In genomic region chr19:21563789-21564460, GRCm38 (mm10) we compare ENCODE assay signal across 8 mouse cellular contexts.
DNase-seq lines count a peak whose midpoint lies in the region; ATAC-seq lines count a peak whose summit lies in the region.

No protein-coding gene starts in this region.

- H3K4me2 ChIP-seq in hindbrain, embryonic 13.5 days: 0 out of 2 replicates have a peak overlapping the region, but pooled peaks have one; percentile 8

- 26% methylated on average over 11 of the region's 11 CpGs for WGBS in hindbrain, embryonic 13.5 days

- no peaks in the 10 kb centered on the region for H3K9me3 ChIP-seq in hindbrain, embryonic 13.5 days
- H3K9me3 ChIP-seq in megakaryocyte, embryonic 14.5 days: peaks cover 6% of the 10 kb centered on the region

- DNase-seq in Muller cell, postnatal 12 days (ENCODE audit: inconsistent ontology term): peak; percentile 53
- DNase-seq in cerebellum, adult 8-10 months: peak; percentile 70
- DNase-seq in layer of hippocampus, postnatal 10 days (ENCODE audit: low spot score in 2 of 2): peak; percentile 87 to 91
- peak; percentile 85 for DNase-seq in right cerebral cortex, adult 18-20 months
- DNase-seq in urinary bladder, adult 2 months (ENCODE audit: low spot score): peak; percentile 41

- H3K27ac ChIP-seq in hindbrain, embryonic 13.5 days: no peak overlapping the region

- peak; percentile 95 for ATAC-seq in frontal cortex, adult (ENCODE audit: low TSS enrichment)
- ATAC-seq in hindbrain, embryonic 13.5 days (ENCODE audit: low FRiP score): peak; percentile 80

- no peaks in the 10 kb centered on the region for H3K27me3 ChIP-seq in hindbrain, embryonic 13.5 days
- H3K27me3 ChIP-seq in megakaryocyte, embryonic 14.5 days (replicated peaks): no peaks in the 10 kb centered on the region

- no peaks in the 10 kb centered on the region for H3K4me1 ChIP-seq in hindbrain, embryonic 13.5 days (replicated peaks)
- peaks cover 90% of the 10 kb centered on the region for H3K4me1 ChIP-seq in megakaryocyte, embryonic 14.5 days

- H3K4me3 ChIP-seq in hindbrain, embryonic 13.5 days: no peak overlapping the region
- peak overlapping the region; percentile 17 for H3K4me3 ChIP-seq in megakaryocyte, embryonic 14.5 days (replicated peaks)

- H3K36me3 ChIP-seq in hindbrain, embryonic 13.5 days: no peaks in the 10 kb centered on the region
- peaks cover 40% of the 10 kb centered on the region for H3K36me3 ChIP-seq in megakaryocyte, embryonic 14.5 days (replicated peaks; ENCODE audit: low read length)

- H3K9ac ChIP-seq in hindbrain, embryonic 13.5 days: no peak overlapping the region
